In the genomic region with DNA sequence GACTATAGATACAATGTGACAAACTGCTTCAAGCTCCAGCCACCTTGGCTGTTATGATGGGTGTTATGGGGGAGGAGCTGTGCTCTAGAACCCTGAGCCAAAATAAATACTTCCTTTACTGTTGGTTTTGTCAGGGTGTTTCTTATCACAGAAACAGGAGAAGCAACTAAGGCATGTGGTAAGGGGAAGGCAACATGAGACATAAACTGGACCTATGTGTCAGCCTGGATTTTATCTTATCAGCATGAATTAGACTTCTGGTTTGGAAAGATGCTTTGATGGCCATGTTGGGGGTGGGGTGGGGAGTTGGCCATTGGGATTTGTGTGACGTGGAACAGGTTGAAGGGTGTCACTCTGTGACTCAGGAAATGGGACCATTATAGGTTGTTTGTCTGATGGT, we compare ENCODE assay signal across 31 mouse cellular contexts.
"Had no signal": no experiment of that assay in that cellular context is flagged by ENCODE, and none has a peak within 500 bp of the region (broad histone marks: within the 10 kb centered on the region; RNA-seq: fewer than 3 reads in every experiment).

No protein-coding gene starts in this region.

- H3K4me3 ChIP-seq: heart, embryonic 10.5 days; heart, embryonic 12.5 days; heart, embryonic 13.5 days; heart, embryonic 15.5 days; hindbrain, embryonic 10.5 days; hindbrain, embryonic 12.5 days; hindbrain, embryonic 13.5 days; hindbrain, embryonic 15.5 days; intestine, embryonic 15.5 days; kidney, embryonic 15.5 days; layer of hippocampus, adult 2 months; left cerebral cortex, adult 2 months had no signal

- H3K9ac ChIP-seq: heart, embryonic 12.5 days; heart, embryonic 13.5 days; heart, embryonic 15.5 days; hindbrain, embryonic 12.5 days; hindbrain, embryonic 13.5 days; hindbrain, embryonic 14.5 days; hindbrain, embryonic 15.5 days; intestine, embryonic 15.5 days; kidney, embryonic 15.5 days had no signal

- DNase-seq: heart, postnatal 10 days; heart, postnatal 14 days; heart, postnatal 36 days; heart, postnatal 4 days; kidney, adult 11 months; kidney, adult 18-20 months; kidney, adult 2 months; kidney, adult 8-10 months; kidney, adult 9 months; kidney, postnatal 10 days; kidney, postnatal 14 days; kidney, postnatal 25 days; kidney, postnatal 36 days; kidney, postnatal 4 days; layer of hippocampus, adult 9-11 months; layer of hippocampus, postnatal 36 days had no signal

- H3K4me1 ChIP-seq: intestine, embryonic 15.5 days had no signal

- H3K27me3 ChIP-seq: heart, embryonic 12.5 days; heart, embryonic 13.5 days; heart, embryonic 15.5 days; hindbrain, embryonic 13.5 days; hindbrain, embryonic 15.5 days; intestine, embryonic 15.5 days; kidney, embryonic 15.5 days had no signal

- H3K36me3 ChIP-seq: heart, embryonic 10.5 days; heart, embryonic 12.5 days; heart, embryonic 13.5 days; heart, embryonic 15.5 days; hindbrain, embryonic 10.5 days; hindbrain, embryonic 12.5 days; hindbrain, embryonic 13.5 days; hindbrain, embryonic 15.5 days; intestine, embryonic 15.5 days; kidney, embryonic 15.5 days had no signal

- H3K9me3 ChIP-seq: heart, embryonic 10.5 days; heart, embryonic 13.5 days; heart, embryonic 15.5 days; hindbrain, embryonic 13.5 days; hindbrain, embryonic 15.5 days; intestine, embryonic 15.5 days; kidney, embryonic 15.5 days had no signal

- H3K27ac ChIP-seq: heart, embryonic 10.5 days; heart, embryonic 13.5 days; heart, embryonic 15.5 days; hindbrain, embryonic 10.5 days; hindbrain, embryonic 12.5 days; hindbrain, embryonic 13.5 days; hindbrain, embryonic 14.5 days; hindbrain, embryonic 15.5 days; hindbrain, postnatal 0 days; intestine, embryonic 15.5 days; kidney, embryonic 15.5 days; kidney, postnatal 0 days; layer of hippocampus, adult 2 months; left cerebral cortex, adult 2 months had no signal
